Mouse (Mus musculus): ENCODE data around the gene Zfhx2.

- TF ChIP-seq CTCF (IDR thresholded peaks at IDR 0.05; ENCODE audit: low read depth) = no peak
- TF ChIP-seq EP300 (optimal IDR thresholded peaks at IDR 0.05) = no peak
Measured at GRCm38 (mm10) chr14:55081105-55081504, 11.0 kb downstream of the Zfhx2 start.
